Mouse (Mus musculus) liver, adult 2 months (tissue): Measurements from ENCODE around the gene Celf1. TPM values are rescaled to one million over a fixed set of nuclear protein-coding genes. Genes with fewer than 3 reads are reported as not detected.

Experiments used
- DNase-seq: peaks from one replicate; pipeline ENCODE4 v3.0.0-alpha.2; 2011; ENCODE audit warnings: low read depth, low spot score; ENCODE audit errors: extremely low read depth
- H3K27ac ChIP-seq: fragments of 200-500 bp; replicated peaks from 2 replicates; pipeline ENCODE4 v1.5.1; 2012; ENCODE audit warnings: low read depth, mild to moderate bottlenecking, control low read depth, inconsistent platforms, low read length; ENCODE audit not compliant: insufficient read depth
- H3K27me3 ChIP-seq: fragments of 200-500 bp; 2 replicates; pipeline ENCODE4 v1.6.1; 2012; ENCODE audit warnings: mild to moderate bottlenecking, moderate library complexity, low read length, inconsistent platforms; ENCODE audit not compliant: control insufficient read depth, insufficient read depth
- H3K36me3 ChIP-seq: fragments of 200-500 bp; 2 replicates; pipeline ENCODE4 v1.6.1; 2012; ENCODE audit warnings: low read length, inconsistent platforms; ENCODE audit not compliant: control insufficient read depth, insufficient read depth
- H3K4me1 ChIP-seq: fragments of 200-500 bp; 2 replicates; pipeline ENCODE4 v1.6.1; 2011; ENCODE audit warnings: low read length; ENCODE audit not compliant: control insufficient read depth, insufficient read depth
- H3K4me3 ChIP-seq: fragments of 200-500 bp; 2 replicates; pipeline ENCODE4 v1.5.1; 2011; ENCODE audit warnings: low read depth, mild to moderate bottlenecking, control low read depth, low read length, moderate library complexity; ENCODE audit not compliant: insufficient read depth
- H3K79me2 ChIP-seq: fragments of 200-500 bp; 2 replicates; pipeline ENCODE4 v1.6.1; 2012; ENCODE audit warnings: inconsistent platforms, mild to moderate bottlenecking, low read length, moderate library complexity; ENCODE audit not compliant: control insufficient read depth, insufficient read depth
- H3K9ac ChIP-seq: fragments of 200-500 bp; 2 replicates; pipeline ENCODE4 v1.6.1; 2012; ENCODE audit warnings: low read depth, mild to moderate bottlenecking, control low read depth, inconsistent platforms, low read length
- CTCF ChIP-seq: fragments of 200-500 bp; IDR thresholded peaks from 2 replicates; pipeline ENCODE4 v1.5.1; 2011; ENCODE audit warnings: low read depth, low read length, control low read depth
- POLR2A ChIP-seq: fragments of 200-500 bp; IDR thresholded peaks from 2 replicates; pipeline ENCODE4 v1.6.1; 2011; ENCODE audit warnings: low read length, control low read depth; ENCODE audit not compliant: insufficient read depth; ENCODE audit errors: extremely low read depth
- WGBS: fragments of 180-500 bp; shearing (Covaris S2); methylation state at CpG from one replicate; pipeline ENCODE4 v1.1.7; 2018; 5-methylcytosine and 5-hydroxymethylcytosine counted together
- polyA plus RNA-seq: library from polyadenylated mRNA; depleted of rRNA; stranded (reverse); fragments of >200 nt; gene quantifications from 2 replicates; pipeline ENCODE4 v1.2.3, GENCODE M21; 2012
- total RNA-seq: library from RNA; depleted of rRNA; stranded (reverse); fragments of >200 nt; gene quantifications from 2 replicates; pipeline ENCODE4 v1.2.3, GENCODE M21; 2014

Gene Celf1
- total and polyA plus RNA-seq, 2 experiments = 30.5 to 39.5 TPM

DNA sequence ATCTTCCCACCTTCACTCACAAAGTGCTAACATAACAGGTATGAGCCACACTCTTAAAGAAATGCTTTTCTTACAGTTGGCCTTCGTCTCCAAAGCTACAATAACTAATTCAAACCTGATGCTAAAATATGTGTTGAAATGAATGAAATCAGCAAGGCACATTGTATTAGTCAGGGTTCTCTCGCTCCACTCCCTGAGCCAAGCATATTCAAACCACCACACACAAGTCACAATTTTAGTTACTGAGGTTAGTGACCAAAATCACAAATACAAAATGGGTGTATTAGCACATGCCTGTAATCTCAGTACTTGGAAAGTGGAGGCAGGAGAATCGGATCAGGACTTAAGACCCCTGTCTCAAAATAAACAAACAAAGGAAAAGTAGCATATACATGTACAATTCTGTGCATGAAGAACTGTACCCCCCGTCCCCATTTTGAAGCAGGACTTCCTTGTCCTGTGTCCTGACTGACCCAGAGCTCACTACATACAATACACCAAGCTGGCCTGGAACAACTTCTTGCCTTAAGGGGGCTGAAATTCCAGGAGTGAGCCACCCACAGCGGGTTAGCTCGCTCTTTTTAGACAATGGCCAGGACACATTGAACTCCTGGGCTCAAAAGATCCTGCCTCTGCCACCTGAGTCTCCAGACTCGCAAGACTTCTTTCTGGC, 23.5 kb upstream of the Celf1 start:
- Histone ChIP-seq H3K4me3 (peak overlapping the region; percentile 83), H3K27ac (peak overlapping the region; percentile 89), H3K9ac (peak overlapping the region; percentile 99), H3K36me3 (peaks cover 20% of the 10 kb centered on the region), H3K27me3 (no peaks in the 10 kb centered on the region), H3K4me1 (peaks cover 21% of the 10 kb centered on the region), H3K79me2 (peaks cover 25% of the 10 kb centered on the region; the same call in 1 of the 2 replicates)
- 8% methylated on average over 7 of the region's 7 CpGs for WGBS
- DNase-seq = peak; percentile 58
- TF ChIP-seq POLR2A = no peak
- TF ChIP-seq CTCF = no peak

DNA sequence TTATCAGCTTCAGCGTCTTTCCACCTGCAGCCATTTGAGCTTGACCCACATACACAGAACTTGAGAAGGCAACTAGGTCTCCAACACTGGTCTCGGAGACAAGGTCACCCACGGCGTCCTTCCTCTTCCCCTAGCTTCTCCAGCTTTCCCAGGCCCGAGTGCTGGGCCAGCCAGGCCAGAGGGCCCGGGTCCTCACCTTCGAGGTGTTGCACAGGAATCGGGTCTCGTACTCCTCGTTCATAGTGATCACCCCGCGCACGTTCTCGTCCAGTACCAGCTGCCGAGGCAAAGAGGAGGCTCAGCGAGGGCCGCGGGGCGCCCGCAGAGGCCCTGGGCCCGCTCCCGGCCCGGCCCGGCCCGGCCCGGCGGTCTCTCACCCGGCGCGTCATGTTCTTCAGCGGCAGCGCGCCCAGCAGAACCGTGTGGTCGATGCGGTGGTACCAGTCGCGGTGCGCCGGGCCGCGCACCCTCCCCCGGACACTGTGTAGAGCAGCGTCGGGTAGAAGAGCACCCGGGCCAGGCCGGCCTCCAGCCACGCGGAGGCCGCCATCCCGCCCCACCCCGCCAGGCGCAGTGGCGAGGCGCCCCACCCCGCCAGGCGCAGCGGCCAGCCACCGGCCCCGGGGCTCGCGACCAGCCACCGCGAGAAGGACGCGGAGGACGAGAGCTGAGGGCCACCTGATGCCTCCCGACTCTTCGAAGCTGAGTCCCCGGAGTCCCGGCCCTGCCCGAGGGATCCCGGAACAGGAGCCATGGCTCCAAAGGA, 22.8 kb upstream of the Celf1 start:
- TF ChIP-seq CTCF (peak; percentile 16; the same call in 1 of the 2 replicates), POLR2A (peak; percentile 21; the same call in 1 of the 2 replicates)
- H3K79me2 ChIP-seq = peaks cover 25% of the 10 kb centered on the region; the same call in 1 of the 2 replicates
- WGBS = under 1% methylated on average over 71 of the region's 73 CpGs
- no peaks in the 10 kb centered on the region for H3K27me3 ChIP-seq
- peak overlapping the region; percentile 89 for H3K27ac ChIP-seq
- DNase-seq = no peak
- H3K4me1 ChIP-seq = peaks cover 21% of the 10 kb centered on the region
- peaks cover 15% of the 10 kb centered on the region for H3K36me3 ChIP-seq
- H3K4me3 ChIP-seq = peak overlapping the region; percentile 83
- peak overlapping the region; percentile 99 for H3K9ac ChIP-seq

DNA sequence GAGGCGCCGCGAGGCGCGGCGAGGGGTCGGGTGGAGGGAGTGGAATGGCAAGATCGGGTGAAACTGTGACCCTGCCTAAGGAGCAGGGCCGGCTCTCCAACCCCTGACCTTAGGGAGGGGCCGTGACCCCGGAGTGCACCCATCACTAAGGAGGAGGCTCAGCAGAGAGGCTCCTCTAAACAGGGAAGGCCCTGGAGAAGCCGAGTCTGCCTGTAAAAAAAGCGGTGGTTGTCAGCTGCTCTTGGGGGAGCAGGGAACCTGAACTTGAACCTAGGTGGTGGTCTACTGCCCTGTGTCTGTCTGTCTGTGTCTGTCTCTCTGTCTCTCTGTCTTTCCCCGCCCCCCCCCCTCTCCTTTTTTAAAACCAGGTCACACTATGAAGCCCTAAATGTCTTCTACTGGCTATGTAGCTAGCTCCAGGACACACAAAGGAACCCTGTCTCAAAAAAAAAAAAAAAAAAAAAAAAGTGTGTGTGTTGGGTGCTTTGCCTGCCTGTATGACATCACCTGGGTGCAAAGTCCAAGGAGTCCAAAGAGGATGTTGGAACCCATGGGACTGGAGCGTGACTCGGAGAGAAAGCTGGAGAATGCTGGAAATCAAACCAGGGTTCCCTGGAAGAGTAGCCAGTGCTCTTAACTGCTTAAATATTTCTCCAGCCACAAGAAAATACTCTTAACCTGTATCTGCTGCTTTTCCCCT, 22.0 kb upstream of the Celf1 start:
- Histone ChIP-seq H3K27me3 (no peaks in the 10 kb centered on the region), H3K9ac (peak overlapping the region; percentile 99), H3K36me3 (peaks cover 10% of the 10 kb centered on the region), H3K4me3 (peak overlapping the region; percentile 83), H3K79me2 (peaks cover 24% of the 10 kb centered on the region; the same call in 1 of the 2 replicates), H3K27ac (peak overlapping the region; percentile 89), H3K4me1 (peaks cover 20% of the 10 kb centered on the region)
- DNase-seq = peak; percentile 97
- WGBS = 3% methylated on average over 16 of the region's 16 CpGs
- no peak for TF ChIP-seq CTCF
- 0 out of 2 replicates have a peak, but pooled peaks have one; percentile 3 for TF ChIP-seq POLR2A

DNA sequence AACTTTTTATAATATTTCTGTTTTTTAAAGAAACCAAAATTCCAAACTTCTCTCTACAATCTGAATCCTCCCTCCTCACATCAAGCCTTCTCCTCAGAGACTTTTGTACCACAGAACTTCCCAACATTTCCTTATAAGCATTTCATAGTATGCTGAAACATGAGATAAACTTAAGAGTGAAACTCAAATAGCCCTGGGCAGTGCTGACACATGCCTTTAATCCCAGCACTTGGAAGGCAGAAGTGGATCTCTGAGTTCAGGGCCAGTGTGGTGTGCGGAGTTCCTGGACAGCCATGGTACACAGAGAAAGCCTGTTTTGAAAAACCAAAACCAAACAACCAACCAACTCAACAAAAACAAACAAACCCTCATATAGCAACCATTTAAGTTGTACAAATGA, 19.0 kb upstream of the Celf1 start:
- no peak overlapping the region for H3K9ac ChIP-seq
- no peak overlapping the region for H3K4me3 ChIP-seq
- H3K36me3 ChIP-seq = no peaks in the 10 kb centered on the region
- peaks cover 10% of the 10 kb centered on the region; the same call in 1 of the 2 replicates for H3K79me2 ChIP-seq
- TF ChIP-seq CTCF (no peak), POLR2A (no peak)
- H3K27ac ChIP-seq = no peak overlapping the region
- DNase-seq = no peak
- peaks cover 5% of the 10 kb centered on the region; the same call in 1 of the 2 replicates for H3K4me1 ChIP-seq
- no peaks in the 10 kb centered on the region for H3K27me3 ChIP-seq
- 64% methylated on average over 1 of the region's 1 CpGs for WGBS

DNA sequence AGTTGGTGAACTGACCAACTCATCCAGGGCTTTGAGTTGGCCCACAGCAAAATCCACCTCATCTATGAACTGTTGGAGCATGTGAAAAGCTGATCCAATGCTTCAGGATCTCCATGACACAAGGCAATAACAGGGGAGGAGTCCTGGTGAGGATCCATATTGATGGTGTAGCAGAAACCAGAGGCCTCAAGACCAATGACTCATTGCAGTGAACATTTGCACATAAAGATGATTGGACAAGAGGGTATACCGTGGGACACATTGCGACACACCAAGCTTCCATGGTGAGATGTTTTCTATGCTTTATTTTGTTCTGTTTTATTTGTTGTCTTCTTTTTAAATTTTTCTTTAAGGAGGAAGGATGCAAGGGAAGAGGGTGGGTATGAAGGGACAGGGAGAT, 17.5 kb upstream of the Celf1 start:
- no peaks in the 10 kb centered on the region for H3K27me3 ChIP-seq
- WGBS = 69% methylated on average over 2 of the region's 2 CpGs
- TF ChIP-seq POLR2A (no peak), CTCF (no peak)
- no peak overlapping the region for H3K9ac ChIP-seq
- DNase-seq = no peak
- H3K27ac ChIP-seq = no peak overlapping the region
- no peaks in the 10 kb centered on the region for H3K36me3 ChIP-seq
- no peak overlapping the region for H3K4me3 ChIP-seq
- peaks cover 4% of the 10 kb centered on the region; the same call in 1 of the 2 replicates for H3K4me1 ChIP-seq
- no peaks in the 10 kb centered on the region for H3K79me2 ChIP-seq

DNA sequence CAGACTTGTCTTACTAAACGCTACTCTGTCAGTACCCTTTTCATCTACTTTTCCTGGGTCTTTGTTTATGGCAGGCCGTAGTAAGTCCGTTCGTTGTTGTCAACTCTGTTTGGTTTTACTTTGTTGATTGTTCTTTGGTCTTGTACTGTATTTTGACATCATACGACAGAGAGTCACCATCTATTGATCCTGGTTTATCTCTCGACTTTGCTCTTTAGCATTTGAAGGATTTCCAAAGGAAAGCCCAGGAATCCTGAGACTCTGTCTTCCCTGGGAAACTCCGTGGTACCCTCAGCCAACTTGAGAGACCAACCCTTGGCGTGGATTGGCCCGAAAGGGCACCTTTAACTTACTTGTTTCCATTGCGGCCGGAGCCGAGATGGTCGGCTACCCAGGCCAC, 11.6 kb upstream of the Celf1 start:
- Histone ChIP-seq H3K4me3 (no peak overlapping the region), H3K36me3 (no peaks in the 10 kb centered on the region), H3K9ac (no peak overlapping the region), H3K4me1 (peaks cover 27% of the 10 kb centered on the region), H3K27me3 (no peaks in the 10 kb centered on the region), H3K79me2 (peaks cover 4% of the 10 kb centered on the region; the same call in 1 of the 2 replicates), H3K27ac (peak overlapping the region; percentile 98)
- no peak for TF ChIP-seq POLR2A
- TF ChIP-seq CTCF = no peak
- WGBS = 58% methylated on average over 13 of the region's 13 CpGs
- DNase-seq = peak; percentile 88
